ENCODE assay signal across 9 mouse cellular contexts in genomic region chr2:156145486-156146130, GRCm38 (mm10). TPM values are rescaled to one million over a fixed set of nuclear protein-coding genes. Genes with fewer than 3 reads are reported as not detected.
A peak's percentile ranks its signal among the peaks of the same experiment; 100 is the strongest.
DNase-seq lines count a peak whose midpoint lies in the region; ATAC-seq and TF ChIP-seq lines count a peak whose summit lies in the region.
"Had no signal": no experiment of that assay in that cellular context is flagged by ENCODE, and none has a peak within 500 bp of the region (broad histone marks: within the 10 kb centered on the region; RNA-seq: fewer than 3 reads in every experiment).

No protein-coding gene starts in this region.

- ATAC-seq in heart, embryonic 15.5 days (replicated peaks; ENCODE audit: insufficient number of reproducible peaks, insufficient read depth, low FRiP score, low read depth), result no peak
- ATAC-seq in G1E (ENCODE audit: extremely low read depth, insufficient number of reproducible peaks, low FRiP score, poor library complexity, severe bottlenecking), result no peak
- no peak for ATAC-seq in forebrain, postnatal 0 days
- ATAC-seq in liver, postnatal 0 days, result no peak

- no peak for TF ChIP-seq CTCF in G1E (IDR thresholded peaks at IDR 0.05; ENCODE audit: low read depth, low read length)
- TF ChIP-seq CTCF in forebrain, postnatal 0 days (IDR thresholded peaks at IDR 0.05; ENCODE audit: low read depth), result no peak
- TF ChIP-seq CTCF in liver, postnatal 0 days (IDR thresholded peaks at IDR 0.05; ENCODE audit: low read depth), result no peak

- no peak for TF ChIP-seq EP300 in liver, postnatal 0 days (IDR thresholded peaks at IDR 0.05; ENCODE audit: low read depth)

- H3K36me3 ChIP-seq in heart, embryonic 15.5 days, result peaks cover 48% of the 10 kb centered on the region
- peaks cover 51% of the 10 kb centered on the region for H3K36me3 ChIP-seq in G1E (replicated peaks)
- H3K36me3 ChIP-seq in forebrain, postnatal 0 days (ENCODE audit: insufficient read depth), result peaks cover 36% of the 10 kb centered on the region
- peaks cover 48% of the 10 kb centered on the region for H3K36me3 ChIP-seq in liver, postnatal 0 days (replicated peaks; ENCODE audit: insufficient read depth, low read length)

- no peak overlapping the region for H3K9ac ChIP-seq in heart, embryonic 15.5 days
- H3K9ac ChIP-seq in forebrain, postnatal 0 days, result no peak overlapping the region
- H3K9ac ChIP-seq in liver, postnatal 0 days (replicated peaks), result no peak overlapping the region

- H3K4me2 ChIP-seq in heart, embryonic 15.5 days, result peak overlapping the region; percentile 72
- peak overlapping the region; percentile 83; the same call in 1 of the 2 replicates for H3K4me2 ChIP-seq in forebrain, postnatal 0 days (ENCODE audit: low read depth)
- peak overlapping the region; percentile 88 for H3K4me2 ChIP-seq in liver, postnatal 0 days (ENCODE audit: low read depth, low read length)

- H3K27me3 ChIP-seq in heart, embryonic 15.5 days, result no peaks in the 10 kb centered on the region
- H3K27me3 ChIP-seq in G1E (ENCODE audit: insufficient read depth, low read length), result no peaks in the 10 kb centered on the region
- no peaks in the 10 kb centered on the region for H3K27me3 ChIP-seq in forebrain, postnatal 0 days (ENCODE audit: insufficient read depth, low read length)
- H3K27me3 ChIP-seq in liver, postnatal 0 days (ENCODE audit: insufficient read depth, low read length), result no peaks in the 10 kb centered on the region

- peaks cover 12% of the 10 kb centered on the region for H3K4me1 ChIP-seq in heart, embryonic 15.5 days (replicated peaks)
- H3K4me1 ChIP-seq in G1E (ENCODE audit: insufficient read depth, low read depth, low read length), result peaks cover 29% of the 10 kb centered on the region
- peaks cover 4% of the 10 kb centered on the region; the same call in 1 of the 2 replicates for H3K4me1 ChIP-seq in forebrain, postnatal 0 days (ENCODE audit: insufficient read depth)
- H3K4me1 ChIP-seq in liver, postnatal 0 days (ENCODE audit: insufficient read depth), result 0 out of 2 replicates have a peak, but pooled peaks cover 4% of the 10 kb centered on the region

- no peak overlapping the region for H3K27ac ChIP-seq in heart, embryonic 15.5 days
- no peak overlapping the region for H3K27ac ChIP-seq in forebrain, postnatal 0 days (ENCODE audit: low read depth, low read length)
- H3K27ac ChIP-seq in liver, postnatal 0 days (ENCODE audit: low read depth), result no peak overlapping the region

- no peaks in the 10 kb centered on the region for H3K9me3 ChIP-seq in heart, embryonic 15.5 days (replicated peaks)
- no peaks in the 10 kb centered on the region for H3K9me3 ChIP-seq in G1E (replicated peaks)
- no peaks in the 10 kb centered on the region for H3K9me3 ChIP-seq in forebrain, postnatal 0 days (ENCODE audit: low read length)
- no peaks in the 10 kb centered on the region for H3K9me3 ChIP-seq in liver, postnatal 0 days (ENCODE audit: low read length)

- WGBS in heart, embryonic 15.5 days, result 59% methylated on average over 11 of the region's 11 CpGs
- 47% methylated on average over 11 of the region's 11 CpGs for WGBS in forebrain, postnatal 0 days
- WGBS in liver, postnatal 0 days (ENCODE audit: insufficient replicate concordance), result 60% methylated on average over 11 of the region's 11 CpGs

- no peak for DNase-seq in heart, postnatal 4 days
- DNase-seq in G1E (ENCODE audit: low spot score), result no peak
- no peak for DNase-seq in forebrain, postnatal 0 days
- DNase-seq in liver, postnatal 0 days, result no peak
- no peak for DNase-seq in T-cell, adult 2 months (ENCODE audit: low spot score)
- no peak for DNase-seq in layer of hippocampus, adult 9-11 months
- DNase-seq in adrenal gland, postnatal 4 days (ENCODE audit: low spot score in 2 of 2), result no peak
- DNase-seq: thymus, adult 18-20 months had no signal

- 0 out of 2 replicates have a peak overlapping the region, but pooled peaks have one; percentile 68 for H3K4me3 ChIP-seq in heart, embryonic 15.5 days
- H3K4me3 ChIP-seq in G1E (ENCODE audit: low read depth, low read length), result peak overlapping the region; percentile 35; the same call in 1 of the 2 replicates
- no peak overlapping the region for H3K4me3 ChIP-seq in forebrain, postnatal 0 days (ENCODE audit: low read depth, low read length)
- no peak overlapping the region for H3K4me3 ChIP-seq in liver, postnatal 0 days (ENCODE audit: low read depth, low read length)

RNA-seq across cellular contexts. Expression of gene Nfs1, which starts 1.6 kb away (rescaled TPM):
- polyA plus RNA-seq in heart, embryonic 15.5 days (2015; fragmentation: Nextera tagmentation; extraction: Ambion mirVana), result 58.2 and 63.4 TPM in 2 replicates
- 10 to 100 TPM; 51.5 to 51.9 TPM for total RNA-seq in heart, postnatal 4 days (2021)
- 27.9 and 33.9 TPM in 2 replicates for total RNA-seq in G1E (2014; fragmentation: Nextera tagmentation)
- total RNA-seq in G1E (2017), result 46.2 and 49.1 TPM in 2 replicates
- 31.4 and 36.3 TPM in 2 replicates for polyA plus RNA-seq in G1E (2012)
- total RNA-seq in forebrain, postnatal 0 days (2014; rRNA removed), result 41.9 and 42.7 TPM in 2 replicates
- polyA plus RNA-seq in forebrain, postnatal 0 days (2015; fragmentation: Nextera tagmentation; extraction: Ambion mirVana), result 41.2 and 48.6 TPM in 2 replicates
- polyA plus RNA-seq in liver, postnatal 0 days (2015; fragmentation: Nextera tagmentation; extraction: Ambion mirVana), result 38.9 and 40.2 TPM in 2 replicates
- 10 to 100 TPM; 67.9 to 74.5 TPM for total RNA-seq in adrenal gland, postnatal 4 days (2021)

RNA-seq across cellular contexts. Expression of gene Romo1, which starts 1.8 kb away (rescaled TPM):
- 324 and 427 TPM in 2 replicates for polyA plus RNA-seq in heart, embryonic 15.5 days (2015; fragmentation: Nextera tagmentation; extraction: Ambion mirVana)
- 100 to 1,000 TPM; 273 to 278 TPM for total RNA-seq in heart, postnatal 4 days (2021)
- total RNA-seq in G1E (2014; fragmentation: Nextera tagmentation), result 99.3 and 127 TPM in 2 replicates
- total RNA-seq in G1E (2017), result 38.4 and 52.4 TPM in 2 replicates
- polyA plus RNA-seq in G1E (2012), result 300 and 385 TPM in 2 replicates
- 91.3 and 132 TPM in 2 replicates for total RNA-seq in forebrain, postnatal 0 days (2014; rRNA removed)
- polyA plus RNA-seq in forebrain, postnatal 0 days (2015; fragmentation: Nextera tagmentation; extraction: Ambion mirVana), result 529 and 662 TPM in 2 replicates
- polyA plus RNA-seq in liver, postnatal 0 days (2015; fragmentation: Nextera tagmentation; extraction: Ambion mirVana), result 292 and 295 TPM in 2 replicates
- total RNA-seq in adrenal gland, postnatal 4 days (2021), result 100 to 1,000 TPM; 255 to 270 TPM

RNA-seq across cellular contexts. Expression of gene Gm28036, which starts 18.7 kb away (rescaled TPM):
- 10.5 and 11.6 TPM in 2 replicates for polyA plus RNA-seq in heart, embryonic 15.5 days (2015; fragmentation: Nextera tagmentation; extraction: Ambion mirVana)
- total RNA-seq in heart, postnatal 4 days (2021), result 10 to 100 TPM; 30.3 to 33.8 TPM
- total RNA-seq in G1E (2014; fragmentation: Nextera tagmentation), result 17.3 and 17.6 TPM in 2 replicates
- total RNA-seq in G1E (2017), result 12.0 and 15.6 TPM in 2 replicates
- 9.0 and 13.5 TPM in 2 replicates for polyA plus RNA-seq in G1E (2012)
- 14.4 and 20.5 TPM in 2 replicates for total RNA-seq in forebrain, postnatal 0 days (2014; rRNA removed)
- polyA plus RNA-seq in forebrain, postnatal 0 days (2015; fragmentation: Nextera tagmentation; extraction: Ambion mirVana), result 8.6 and 13.0 TPM in 2 replicates
- polyA plus RNA-seq in liver, postnatal 0 days (2015; fragmentation: Nextera tagmentation; extraction: Ambion mirVana), result 0.88 and 3.0 TPM in 2 replicates
- total RNA-seq in adrenal gland, postnatal 4 days (2021), result 10 to 100 TPM; 36.7 to 44.4 TPM

RNA-seq across cellular contexts. Expression of gene Rbm12, which starts 33.8 kb away (rescaled TPM):
- polyA plus RNA-seq in heart, embryonic 15.5 days (2015; fragmentation: Nextera tagmentation; extraction: Ambion mirVana), result 14.0 and 18.1 TPM in 2 replicates
- total RNA-seq in heart, postnatal 4 days (2021), result 10 to 100 TPM; 40.2 to 43.6 TPM
- 50.5 and 67.5 TPM in 2 replicates for total RNA-seq in G1E (2014; fragmentation: Nextera tagmentation)
- 25.4 and 39.7 TPM in 2 replicates for total RNA-seq in G1E (2017)
- polyA plus RNA-seq in G1E (2012), result 5.6 TPM in 2 replicates
- total RNA-seq in forebrain, postnatal 0 days (2014; rRNA removed), result 28.6 and 31.6 TPM in 2 replicates
- polyA plus RNA-seq in forebrain, postnatal 0 days (2015; fragmentation: Nextera tagmentation; extraction: Ambion mirVana), result 17.7 and 19.4 TPM in 2 replicates
- polyA plus RNA-seq in liver, postnatal 0 days (2015; fragmentation: Nextera tagmentation; extraction: Ambion mirVana), result 5.5 and 5.7 TPM in 2 replicates
- 10 to 100 TPM; 45.5 to 49.1 TPM for total RNA-seq in adrenal gland, postnatal 4 days (2021)

RNA-seq across cellular contexts. Expression of gene Cpne1, which starts 33.8 kb away (rescaled TPM):
- polyA plus RNA-seq in heart, embryonic 15.5 days (2015; fragmentation: Nextera tagmentation; extraction: Ambion mirVana), result 22.7 and 30.1 TPM in 2 replicates
- total RNA-seq in heart, postnatal 4 days (2021), result 10 to 100 TPM; 16.4 to 19.3 TPM
- 43.2 and 63.3 TPM in 2 replicates for total RNA-seq in G1E (2014; fragmentation: Nextera tagmentation)
- 40.1 and 42.0 TPM in 2 replicates for total RNA-seq in G1E (2017)
- 55.9 and 73.7 TPM in 2 replicates for polyA plus RNA-seq in G1E (2012)
- total RNA-seq in forebrain, postnatal 0 days (2014; rRNA removed), result 29.5 and 30.4 TPM in 2 replicates
- polyA plus RNA-seq in forebrain, postnatal 0 days (2015; fragmentation: Nextera tagmentation; extraction: Ambion mirVana), result 5.1 and 13.2 TPM in 2 replicates
- polyA plus RNA-seq in liver, postnatal 0 days (2015; fragmentation: Nextera tagmentation; extraction: Ambion mirVana), result 13.4 and 16.0 TPM in 2 replicates
- 10 to 100 TPM; 25.5 to 27.7 TPM for total RNA-seq in adrenal gland, postnatal 4 days (2021)

Comparison
In these comparisons a context has a peak if more than half of its experiments do, and no peak if none do; other contexts are left out.
1. H3K4me3 ChIP-seq: peak in heart, embryonic 15.5 days (single experiment) and G1E (single experiment); none in forebrain, postnatal 0 days (single experiment) and liver, postnatal 0 days (single experiment).
2. Peak in every context shown above with its lines, with median percentiles within 50 percentile points of each other: H3K4me2 ChIP-seq.